Mouse (Mus musculus) cortical plate, adult 2 months (tissue): ENCODE results near the gene Hnrnpul1.

Experiments used
- CTCF ChIP-seq: fragments of 200-500 bp; IDR thresholded peaks from 2 replicates; pipeline ENCODE4 v1.5.1; 2011; ENCODE audit warnings: mild to moderate bottlenecking, control low read depth, low read length; ENCODE audit not compliant: insufficient read depth; ENCODE audit errors: extremely low read depth
- POLR2A ChIP-seq: fragments of 200-500 bp; IDR thresholded peaks from 2 replicates; pipeline ENCODE4 v1.6.1; 2011; ENCODE audit warnings: mild to moderate bottlenecking, low read length, control low read depth; ENCODE audit not compliant: insufficient read depth; ENCODE audit errors: extremely low read depth

GRCm38 (mm10) chr7:25700732-25701131 lies 53.8 kb downstream of the Hnrnpul1 start:
- TF ChIP-seq CTCF (0 out of 2 replicates have a peak, but pooled peaks have one; percentile 1), POLR2A (no peak)
